Mouse (Mus musculus): ENCODE measurements around the gene Zcchc24.

DNA sequence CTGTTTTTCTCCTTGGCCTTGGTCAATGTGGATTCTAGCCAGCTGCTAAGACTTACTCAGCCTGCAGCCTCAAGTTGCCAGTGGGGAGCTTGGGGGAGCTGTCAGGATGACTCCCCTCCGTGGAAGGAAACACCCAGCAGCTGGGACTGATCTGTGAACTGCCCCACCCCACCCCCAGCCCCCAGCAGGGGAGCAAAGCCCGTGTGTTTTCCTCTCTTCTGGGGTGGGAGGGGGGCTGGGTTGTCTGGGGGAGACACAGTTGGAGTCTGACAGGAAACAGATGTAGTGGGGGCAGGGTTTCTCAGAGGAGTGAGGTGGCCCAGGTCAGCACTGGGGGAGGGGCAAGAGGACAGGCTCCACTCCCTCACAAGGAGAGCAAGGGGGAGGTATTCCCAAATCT is 50.4 kb downstream of the Zcchc24 start:
- TF ChIP-seq CTCF (IDR thresholded peaks at IDR 0.05; ENCODE audit: low read depth, low read length): no peak
- TF ChIP-seq GATA1 (IDR thresholded peaks at IDR 0.05; ENCODE audit: borderline replicate concordance, low read length): no peak
- no peak for TF ChIP-seq POLR2AphosphoS5 (IDR thresholded peaks at IDR 0.05; ENCODE audit: insufficient replicate concordance, low read depth, low read length)
- TF ChIP-seq TAL1 (conservative IDR thresholded peaks at IDR 0.05; ENCODE audit: low read depth, low read length): no peak
- TF ChIP-seq GATA2 (IDR thresholded peaks at IDR 0.05; ENCODE audit: borderline replicate concordance, low read depth, low read length): no peak

Data from G1E (cell line).